Mouse (Mus musculus) spleen, adult 2 months (tissue): ENCODE data around the gene Dlk1.

Source experiments
- CTCF ChIP-seq: fragments of 200-500 bp; IDR thresholded peaks from 2 replicates; pipeline ENCODE4 v1.5.1; 2011; ENCODE audit warnings: mild to moderate bottlenecking, inconsistent platforms; ENCODE audit not compliant: insufficient read depth, insufficient read length, insufficient replicate concordance; ENCODE audit errors: extremely low read depth
- POLR2A ChIP-seq: fragments of 200-500 bp; IDR thresholded peaks from 2 replicates; pipeline ENCODE4 v1.6.1; 2011; ENCODE audit warnings: low read depth, low read length, inconsistent platforms

- no peak for TF ChIP-seq CTCF
- no peak for TF ChIP-seq POLR2A
Observed at GRCm38 (mm10) chr12:109512151-109512907, 59.7 kb downstream of the Dlk1 start.
